Mouse (Mus musculus): Measurements from ENCODE around the gene Sobp. TPM values are rescaled to one million over a fixed set of nuclear protein-coding genes. Genes with fewer than 3 reads are reported as not detected.

Gene Sobp
- polyA plus RNA-seq, 1 experiment from 2014 or later: 3.4 TPM

DNA sequence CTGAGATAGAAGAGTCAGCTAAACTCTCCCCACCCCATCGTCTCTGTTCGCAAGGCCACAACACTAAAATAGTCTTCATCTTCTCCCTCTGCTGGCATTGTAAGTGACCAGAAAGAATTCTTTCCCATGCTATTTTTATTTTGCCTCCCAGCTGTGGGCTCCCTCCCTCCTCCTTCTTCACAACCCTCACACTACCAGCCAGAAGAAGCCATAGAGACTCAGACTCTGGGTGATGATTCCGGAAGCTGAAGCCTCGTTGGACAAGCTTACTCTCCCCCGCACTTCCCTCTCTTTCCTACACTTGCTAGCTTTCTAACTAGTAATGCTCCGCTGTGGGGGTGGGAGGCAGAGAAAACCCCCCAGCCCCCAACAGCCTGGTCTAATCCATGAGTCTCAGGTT is 103.4 kb downstream of the Sobp start:
- Histone ChIP-seq H3K9me3 (ENCODE audit: control insufficient read depth, low read depth, low read length) (no peaks in the 10 kb centered on the region), H3K4me1 (ENCODE audit: control insufficient read depth, insufficient read depth, low read length) (no peaks in the 10 kb centered on the region), H3K36me3 (ENCODE audit: control insufficient read depth, insufficient read depth, low read length) (no peaks in the 10 kb centered on the region), H3K27ac (ENCODE audit: low read length) (no peak overlapping the region), H3K4me3 (ENCODE audit: low read depth, low read length) (no peak overlapping the region), H3K27me3 (ENCODE audit: control insufficient read depth, insufficient read depth, low read length) (no peaks in the 10 kb centered on the region), H3K9ac (replicated peaks; ENCODE audit: low read depth, low read length) (no peak overlapping the region), H3K4me2 (replicated peaks; ENCODE audit: low read depth, low read length) (no peak overlapping the region)
- ATAC-seq (ENCODE audit: insufficient number of reproducible peaks, insufficient read depth, low FRiP score, low read depth): no peak
- 86% methylated on average over 6 of the region's 6 CpGs for WGBS

DNA sequence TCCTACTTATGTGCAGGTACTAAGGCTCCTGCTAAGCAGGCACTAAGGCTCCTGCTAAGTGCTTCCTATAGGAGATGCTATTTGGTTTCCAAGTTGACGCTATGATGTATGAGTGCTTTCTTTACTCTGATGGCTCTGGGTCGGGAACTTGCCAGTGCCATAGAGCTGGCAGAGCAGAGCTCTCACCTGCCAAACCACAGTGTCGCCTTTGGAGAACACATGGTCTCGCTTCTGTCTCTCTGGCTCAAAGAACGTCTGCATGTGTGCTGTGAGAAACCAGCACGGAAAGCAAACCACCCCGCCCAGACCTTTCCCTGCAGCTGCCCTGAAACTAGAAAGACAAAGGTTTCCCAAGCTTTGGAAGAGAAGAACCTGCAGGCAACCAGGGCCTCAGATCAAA is 109.0 kb downstream of the Sobp start:
- Histone ChIP-seq H3K4me3 (ENCODE audit: low read depth, low read length) (no peak overlapping the region), H3K9me3 (ENCODE audit: control insufficient read depth, low read depth, low read length) (no peaks in the 10 kb centered on the region), H3K27me3 (ENCODE audit: control insufficient read depth, insufficient read depth, low read length) (no peaks in the 10 kb centered on the region), H3K9ac (replicated peaks; ENCODE audit: low read depth, low read length) (no peak overlapping the region), H3K4me2 (replicated peaks; ENCODE audit: low read depth, low read length) (no peak overlapping the region), H3K27ac (ENCODE audit: low read length) (no peak overlapping the region), H3K36me3 (ENCODE audit: control insufficient read depth, insufficient read depth, low read length) (no peaks in the 10 kb centered on the region), H3K4me1 (ENCODE audit: control insufficient read depth, insufficient read depth, low read length) (no peaks in the 10 kb centered on the region)
- no peak for ATAC-seq (ENCODE audit: insufficient number of reproducible peaks, insufficient read depth, low FRiP score, low read depth)
- WGBS: 72% methylated on average over 7 of the region's 7 CpGs

DNA sequence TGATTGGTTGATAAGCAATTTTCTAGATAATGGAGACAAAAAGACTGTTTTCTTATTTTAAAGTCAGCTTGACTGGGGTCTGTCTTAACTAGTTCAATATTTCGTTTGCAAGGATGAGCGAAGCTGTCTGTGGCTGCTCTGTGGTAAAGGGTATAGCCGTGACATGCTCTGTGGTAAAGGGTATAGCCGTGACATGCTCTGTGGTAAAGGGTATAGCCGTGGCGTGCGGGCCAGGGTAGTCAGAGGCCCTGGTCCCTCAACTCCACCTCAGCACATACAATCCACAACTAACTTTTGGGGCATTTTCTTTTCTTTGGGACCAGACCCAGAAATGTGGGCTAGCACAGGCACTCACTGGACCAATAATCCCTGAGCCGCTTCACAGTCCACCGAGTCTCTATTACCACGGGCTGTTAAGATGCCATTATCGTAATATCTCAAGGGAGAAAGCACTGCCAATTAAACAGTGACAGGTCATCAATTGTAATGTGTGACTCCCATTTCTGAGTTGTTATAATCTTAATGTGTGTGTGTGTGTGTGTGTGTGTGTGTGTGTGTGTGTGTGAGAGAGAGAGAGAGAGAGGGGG is 112.7 kb downstream of the Sobp start:
- Histone ChIP-seq H3K4me2 (replicated peaks; ENCODE audit: low read depth, low read length) (no peak overlapping the region), H3K27me3 (ENCODE audit: control insufficient read depth, insufficient read depth, low read length) (no peaks in the 10 kb centered on the region), H3K9ac (replicated peaks; ENCODE audit: low read depth, low read length) (no peak overlapping the region), H3K9me3 (ENCODE audit: control insufficient read depth, low read depth, low read length) (no peaks in the 10 kb centered on the region), H3K36me3 (ENCODE audit: control insufficient read depth, insufficient read depth, low read length) (no peaks in the 10 kb centered on the region), H3K4me3 (ENCODE audit: low read depth, low read length) (no peak overlapping the region), H3K4me1 (ENCODE audit: control insufficient read depth, insufficient read depth, low read length) (no peaks in the 10 kb centered on the region), H3K27ac (ENCODE audit: low read length) (no peak overlapping the region)
- WGBS: 89% methylated on average over 11 of the region's 11 CpGs
- no peak for ATAC-seq (ENCODE audit: insufficient number of reproducible peaks, insufficient read depth, low FRiP score, low read depth)

DNA sequence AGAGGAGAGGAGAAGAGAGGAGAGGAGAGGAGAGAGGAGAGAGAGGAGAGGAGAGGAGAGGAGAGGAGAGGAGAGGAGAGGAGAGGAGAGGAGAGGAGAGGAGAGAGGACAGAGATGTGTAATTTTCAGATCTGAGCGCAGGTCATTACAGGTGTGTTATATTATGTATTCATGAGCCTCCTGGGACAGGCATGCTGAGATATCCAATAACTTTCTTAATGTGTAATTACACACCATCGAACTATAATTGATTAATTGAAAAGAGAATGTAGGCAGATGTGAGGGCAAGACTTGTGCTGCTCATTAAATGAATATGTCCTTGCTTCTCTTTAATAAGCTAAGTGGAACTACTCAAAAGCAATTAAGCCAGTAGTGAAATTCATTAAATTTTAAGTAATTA is 118.9 kb downstream of the Sobp start:
- Histone ChIP-seq H3K4me2 (replicated peaks; ENCODE audit: low read depth, low read length) (no peak overlapping the region), H3K27me3 (ENCODE audit: control insufficient read depth, insufficient read depth, low read length) (no peaks in the 10 kb centered on the region), H3K4me1 (ENCODE audit: control insufficient read depth, insufficient read depth, low read length) (no peaks in the 10 kb centered on the region), H3K27ac (ENCODE audit: low read length) (no peak overlapping the region), H3K4me3 (ENCODE audit: low read depth, low read length) (no peak overlapping the region), H3K36me3 (ENCODE audit: control insufficient read depth, insufficient read depth, low read length) (no peaks in the 10 kb centered on the region), H3K9me3 (ENCODE audit: control insufficient read depth, low read depth, low read length) (no peaks in the 10 kb centered on the region), H3K9ac (replicated peaks; ENCODE audit: low read depth, low read length) (no peak overlapping the region)
- ATAC-seq (ENCODE audit: insufficient number of reproducible peaks, insufficient read depth, low FRiP score, low read depth): no peak
- WGBS: 87% methylated on average over 2 of the region's 2 CpGs

DNA sequence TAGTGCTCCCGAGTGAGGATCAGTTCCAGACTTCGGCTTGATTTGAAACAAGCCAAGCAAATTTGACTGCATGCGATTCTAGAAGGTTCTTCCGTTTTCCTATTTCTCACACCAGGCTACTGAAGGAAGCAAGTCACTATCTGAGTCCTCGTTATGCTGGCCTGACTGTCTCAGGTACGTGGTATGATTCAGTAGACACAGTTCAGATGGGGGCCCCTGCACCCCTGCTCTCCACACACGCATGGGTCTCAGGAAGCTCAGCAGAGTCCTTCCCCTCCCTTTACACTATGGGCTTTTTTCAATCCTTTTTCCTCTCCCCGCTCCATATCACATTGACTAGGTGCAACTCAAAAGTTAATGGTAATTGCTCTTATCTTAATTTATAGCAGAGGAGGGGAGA is 119.6 kb downstream of the Sobp start:
- Histone ChIP-seq H3K9ac (replicated peaks; ENCODE audit: low read depth, low read length) (no peak overlapping the region), H3K27ac (ENCODE audit: low read length) (no peak overlapping the region), H3K36me3 (ENCODE audit: control insufficient read depth, insufficient read depth, low read length) (no peaks in the 10 kb centered on the region), H3K27me3 (ENCODE audit: control insufficient read depth, insufficient read depth, low read length) (no peaks in the 10 kb centered on the region), H3K4me3 (ENCODE audit: low read depth, low read length) (no peak overlapping the region), H3K4me2 (replicated peaks; ENCODE audit: low read depth, low read length) (no peak overlapping the region), H3K9me3 (ENCODE audit: control insufficient read depth, low read depth, low read length) (no peaks in the 10 kb centered on the region), H3K4me1 (ENCODE audit: control insufficient read depth, insufficient read depth, low read length) (no peaks in the 10 kb centered on the region)
- ATAC-seq (ENCODE audit: insufficient number of reproducible peaks, insufficient read depth, low FRiP score, low read depth): no peak
- 73% methylated on average over 8 of the region's 8 CpGs for WGBS

DNA sequence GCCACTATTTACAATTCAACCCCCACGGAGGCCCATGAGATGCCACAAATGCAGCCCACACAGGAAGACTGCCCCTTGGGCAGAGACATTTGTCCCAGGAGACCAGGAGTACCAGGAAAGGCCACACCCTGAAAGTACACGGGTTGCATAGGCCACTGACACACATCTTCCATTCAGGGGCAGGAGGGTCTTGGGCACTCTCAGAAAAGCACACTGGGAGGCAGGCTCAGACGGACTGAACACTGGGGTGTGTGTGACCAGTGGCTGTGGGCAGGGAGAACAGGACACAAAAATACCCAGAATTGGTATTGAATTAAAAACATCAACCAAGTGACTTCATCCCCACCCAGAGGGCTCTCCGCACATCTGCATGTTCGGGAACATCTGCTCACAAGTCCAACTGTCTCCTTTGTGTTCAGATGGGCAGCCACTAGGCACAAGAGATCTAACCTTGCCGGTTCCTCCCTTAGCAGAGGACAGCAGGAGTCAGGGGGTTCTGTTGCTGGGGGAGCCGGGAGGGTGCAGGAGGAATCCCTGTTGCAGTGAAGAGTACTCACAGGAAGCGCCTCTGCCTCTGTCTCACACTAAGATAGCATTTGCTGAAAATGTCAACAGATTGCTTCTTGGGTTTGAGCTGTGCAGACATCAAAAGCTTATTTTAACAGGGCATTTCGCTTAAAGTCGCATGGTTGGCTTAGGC is 120.3 kb downstream of the Sobp start:
- H3K4me2 ChIP-seq (replicated peaks; ENCODE audit: low read depth, low read length): no peak overlapping the region
- H3K27ac ChIP-seq (ENCODE audit: low read length): no peak overlapping the region
- no peak overlapping the region for H3K9ac ChIP-seq (replicated peaks; ENCODE audit: low read depth, low read length)
- no peaks in the 10 kb centered on the region for H3K36me3 ChIP-seq (ENCODE audit: control insufficient read depth, insufficient read depth, low read length)
- no peaks in the 10 kb centered on the region for H3K9me3 ChIP-seq (ENCODE audit: control insufficient read depth, low read depth, low read length)
- 66% methylated on average over 10 of the region's 10 CpGs for WGBS
- H3K4me1 ChIP-seq (ENCODE audit: control insufficient read depth, insufficient read depth, low read length): no peaks in the 10 kb centered on the region
- ATAC-seq (ENCODE audit: insufficient number of reproducible peaks, insufficient read depth, low FRiP score, low read depth): no peak
- no peak overlapping the region for H3K4me3 ChIP-seq (ENCODE audit: low read depth, low read length)
- H3K27me3 ChIP-seq (ENCODE audit: control insufficient read depth, insufficient read depth, low read length): no peaks in the 10 kb centered on the region

DNA sequence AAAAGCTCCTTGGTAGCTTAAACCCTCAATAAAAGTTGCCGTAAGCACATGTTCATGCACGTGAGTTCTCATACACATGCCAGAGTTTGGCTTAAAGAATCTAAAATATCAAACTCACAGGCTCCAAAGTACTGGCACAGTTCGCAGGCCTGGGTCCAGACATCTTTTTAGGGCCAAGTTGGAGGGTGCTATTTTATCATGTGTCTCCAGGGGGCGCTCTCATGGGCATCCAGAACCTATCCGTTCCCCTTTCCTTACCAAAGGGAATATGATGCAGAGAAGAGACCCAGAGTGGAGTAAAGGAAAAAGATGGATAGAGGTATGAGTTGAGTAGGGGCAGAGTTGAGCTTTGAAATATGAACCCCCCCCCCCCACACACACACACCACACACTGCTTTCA is 121.9 kb downstream of the Sobp start:
- no peaks in the 10 kb centered on the region for H3K9me3 ChIP-seq (ENCODE audit: control insufficient read depth, low read depth, low read length)
- ATAC-seq (ENCODE audit: insufficient number of reproducible peaks, insufficient read depth, low FRiP score, low read depth): no peak
- 0 out of 2 replicates have a peak, but pooled peaks cover 4% of the 10 kb centered on the region for H3K4me1 ChIP-seq (ENCODE audit: control insufficient read depth, insufficient read depth, low read length)
- no peak overlapping the region for H3K4me3 ChIP-seq (ENCODE audit: low read depth, low read length)
- H3K36me3 ChIP-seq (ENCODE audit: control insufficient read depth, insufficient read depth, low read length): no peaks in the 10 kb centered on the region
- no peaks in the 10 kb centered on the region for H3K27me3 ChIP-seq (ENCODE audit: control insufficient read depth, insufficient read depth, low read length)
- H3K9ac ChIP-seq (replicated peaks; ENCODE audit: low read depth, low read length): no peak overlapping the region
- H3K4me2 ChIP-seq (replicated peaks; ENCODE audit: low read depth, low read length): no peak overlapping the region
- H3K27ac ChIP-seq (ENCODE audit: low read length): no peak overlapping the region
- WGBS: 48% methylated on average over 5 of the region's 5 CpGs

DNA sequence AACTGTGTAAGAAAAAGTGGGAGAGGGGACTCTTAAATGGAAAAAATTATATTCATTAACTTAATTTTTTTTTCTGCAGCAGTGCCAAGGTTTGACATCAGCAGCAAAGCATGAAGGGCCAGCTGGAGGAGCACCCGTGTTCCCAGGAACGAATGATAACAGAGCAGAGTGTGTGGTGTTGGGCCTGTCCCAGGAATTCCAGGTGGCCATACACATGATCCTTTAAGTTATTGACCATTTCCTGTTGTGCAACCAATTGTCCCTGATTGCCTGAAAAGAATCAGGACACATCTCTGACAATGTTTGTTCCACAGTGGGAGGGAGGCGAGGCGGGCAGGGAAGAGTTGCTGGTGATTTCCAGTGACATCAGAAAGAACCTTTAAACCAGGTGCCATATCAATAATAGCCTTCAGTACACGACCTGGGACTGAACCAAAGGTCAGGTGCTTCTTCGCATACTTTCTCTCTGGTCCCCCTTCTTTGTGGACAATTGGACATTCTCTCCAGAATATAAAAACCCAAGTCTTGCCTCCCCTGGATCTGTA is 126.5 kb downstream of the Sobp start:
- no peak overlapping the region for H3K4me3 ChIP-seq (ENCODE audit: low read depth, low read length)
- no peaks in the 10 kb centered on the region for H3K36me3 ChIP-seq (ENCODE audit: control insufficient read depth, insufficient read depth, low read length)
- no peak overlapping the region for H3K27ac ChIP-seq (ENCODE audit: low read length)
- H3K9me3 ChIP-seq (ENCODE audit: control insufficient read depth, low read depth, low read length): no peaks in the 10 kb centered on the region
- no peak overlapping the region for H3K9ac ChIP-seq (replicated peaks; ENCODE audit: low read depth, low read length)
- ATAC-seq (ENCODE audit: insufficient number of reproducible peaks, insufficient read depth, low FRiP score, low read depth): no peak
- 60% methylated on average over 6 of the region's 6 CpGs for WGBS
- H3K4me1 ChIP-seq (ENCODE audit: control insufficient read depth, insufficient read depth, low read length): peaks cover 16% of the 10 kb centered on the region; the same call in 1 of the 2 replicates
- no peak overlapping the region for H3K4me2 ChIP-seq (replicated peaks; ENCODE audit: low read depth, low read length)
- no peaks in the 10 kb centered on the region for H3K27me3 ChIP-seq (ENCODE audit: control insufficient read depth, insufficient read depth, low read length)
